In genomic region chr13:109840251-109840650, GRCm38 (mm10) we compare ENCODE assay signal across 18 mouse cellular contexts.
"Had no signal": no experiment of that assay in that cellular context is flagged by ENCODE, and none has a peak within 500 bp of the region (broad histone marks: within the 10 kb centered on the region; RNA-seq: fewer than 3 reads in every experiment).

No protein-coding gene starts in this region.

- DNase-seq: lung, adult 18-20 months; lung, embryonic 14.5 days; lung, postnatal 10 days; lung, postnatal 4 days; midbrain, embryonic 14.5 days; retina, postnatal 1 day; right cerebral cortex, adult 18-20 months; right cerebral cortex, postnatal 25 days; right cerebral cortex, postnatal 4 days; thymus, adult 2 months; thymus, postnatal 25 days; thymus, postnatal 4 days had no signal

- H3K4me3 ChIP-seq: midbrain, embryonic 10.5 days; myocyte; neural tube, embryonic 13.5 days; neural tube, embryonic 15.5 days; stomach, embryonic 15.5 days had no signal

- H3K27me3 ChIP-seq: neural tube, embryonic 13.5 days; neural tube, embryonic 15.5 days; stomach, embryonic 15.5 days had no signal

- H3K27ac ChIP-seq: midbrain, embryonic 10.5 days; neural tube, embryonic 13.5 days; neural tube, embryonic 15.5 days; stomach, embryonic 15.5 days; stomach, postnatal 0 days had no signal

- H3K4me1 ChIP-seq: midbrain, embryonic 10.5 days; neural tube, embryonic 13.5 days; neural tube, embryonic 15.5 days; stomach, embryonic 15.5 days had no signal

- H3K9me3 ChIP-seq: midbrain, embryonic 10.5 days; neural tube, embryonic 13.5 days; neural tube, embryonic 15.5 days; stomach, embryonic 15.5 days had no signal

- H3K9ac ChIP-seq: lung, embryonic 14.5 days; neural tube, embryonic 13.5 days; neural tube, embryonic 15.5 days; stomach, embryonic 15.5 days had no signal

- H3K36me3 ChIP-seq: midbrain, embryonic 10.5 days; neural tube, embryonic 13.5 days; neural tube, embryonic 15.5 days; stomach, embryonic 15.5 days had no signal
